Mouse (Mus musculus) c-Kit-positive CD71-positive TER-119-positive erythroid progenitor cells, embryonic 14.5 days (primary cell): ENCODE results near the gene Igf2bp1.

Experiments used
- DNase-seq: peaks from one replicate; pipeline ENCODE4 v3.0.0-alpha.2; 2013; ENCODE audit warnings: low spot score

Igf2bp1 gene

GRCm38 (mm10) chr11:96005403-96006271 is at the start of gene Igf2bp1:
Igf2bp1 (minus strand) TSS chr11:96005940.
- peak; percentile 55 for DNase-seq

GRCm38 (mm10) chr11:96050854-96051253 is 45.1 kb upstream of the Igf2bp1 start:
- DNase-seq: no peak

- no peak for DNase-seq
Observed at GRCm38 (mm10) chr11:96049939-96050338, 44.2 kb upstream of the Igf2bp1 start.

GRCm38 (mm10) chr11:96047469-96048373 is 42.0 kb upstream of the Igf2bp1 start:
- no peak for DNase-seq

GRCm38 (mm10) chr11:96046793-96047192 is 41.1 kb upstream of the Igf2bp1 start:
- DNase-seq: no peak

- DNase-seq: no peak
Observed at GRCm38 (mm10) chr11:96046028-96046427, 40.3 kb upstream of the Igf2bp1 start.

- no peak for DNase-seq
Observed at GRCm38 (mm10) chr11:96044803-96045567, 39.2 kb upstream of the Igf2bp1 start.

- peak; percentile 33 for DNase-seq
Observed at GRCm38 (mm10) chr11:96038560-96038959, 32.8 kb upstream of the Igf2bp1 start.

GRCm38 (mm10) chr11:96037499-96037898 is 31.8 kb upstream of the Igf2bp1 start:
- no peak for DNase-seq

- peak; percentile 23 for DNase-seq
Observed at GRCm38 (mm10) chr11:96035133-96035532, 29.4 kb upstream of the Igf2bp1 start.

- DNase-seq: peak; percentile 93
Observed at GRCm38 (mm10) chr11:96034596-96035052, 28.9 kb upstream of the Igf2bp1 start, which contains the start of gene Snf8. Snf8 (plus strand) TSS chr11:96034885.

- no peak for DNase-seq
Observed at GRCm38 (mm10) chr11:96034116-96034515, 28.4 kb upstream of the Igf2bp1 start.

- DNase-seq: no peak
Observed at GRCm38 (mm10) chr11:96033264-96033663, 27.5 kb upstream of the Igf2bp1 start.

GRCm38 (mm10) chr11:96031701-96032100 is 26.0 kb upstream of the Igf2bp1 start:
- no peak for DNase-seq

- DNase-seq: no peak
Observed at GRCm38 (mm10) chr11:96030571-96030970, 24.8 kb upstream of the Igf2bp1 start.

GRCm38 (mm10) chr11:96028130-96028529 is 22.4 kb upstream of the Igf2bp1 start:
- no peak for DNase-seq

- no peak for DNase-seq
Observed at GRCm38 (mm10) chr11:96020622-96021021, 14.9 kb upstream of the Igf2bp1 start.

GRCm38 (mm10) chr11:96017941-96018351 is 12.2 kb upstream of the Igf2bp1 start:
- DNase-seq: no peak

GRCm38 (mm10) chr11:96015421-96015820 is 9.7 kb upstream of the Igf2bp1 start:
- no peak for DNase-seq

- DNase-seq: no peak
Observed at GRCm38 (mm10) chr11:96011982-96012381, 6.2 kb upstream of the Igf2bp1 start.

- peak; percentile 38 for DNase-seq
Observed at GRCm38 (mm10) chr11:96008827-96009226, 3.1 kb upstream of the Igf2bp1 start.
